Mouse (Mus musculus) small intestine, adult 2 months (tissue): ENCODE data around the gene Sirt7.

Experiments
- CTCF ChIP-seq: fragments of 200-500 bp; IDR thresholded peaks from 2 replicates; pipeline ENCODE4 v1.5.1; 2012; ENCODE audit warnings: low read depth, mild to moderate bottlenecking, control low read depth, inconsistent platforms, low read length, moderate library complexity, mixed read lengths; ENCODE audit not compliant: insufficient replicate concordance, insufficient read length; ENCODE audit errors: extremely low read depth
- POLR2A ChIP-seq: fragments of 200-500 bp; IDR thresholded peaks from 2 replicates; pipeline ENCODE4 v1.6.1; 2012; ENCODE audit warnings: low read depth, mild to moderate bottlenecking, control low read depth, inconsistent platforms, low read length, moderate library complexity

DNA sequence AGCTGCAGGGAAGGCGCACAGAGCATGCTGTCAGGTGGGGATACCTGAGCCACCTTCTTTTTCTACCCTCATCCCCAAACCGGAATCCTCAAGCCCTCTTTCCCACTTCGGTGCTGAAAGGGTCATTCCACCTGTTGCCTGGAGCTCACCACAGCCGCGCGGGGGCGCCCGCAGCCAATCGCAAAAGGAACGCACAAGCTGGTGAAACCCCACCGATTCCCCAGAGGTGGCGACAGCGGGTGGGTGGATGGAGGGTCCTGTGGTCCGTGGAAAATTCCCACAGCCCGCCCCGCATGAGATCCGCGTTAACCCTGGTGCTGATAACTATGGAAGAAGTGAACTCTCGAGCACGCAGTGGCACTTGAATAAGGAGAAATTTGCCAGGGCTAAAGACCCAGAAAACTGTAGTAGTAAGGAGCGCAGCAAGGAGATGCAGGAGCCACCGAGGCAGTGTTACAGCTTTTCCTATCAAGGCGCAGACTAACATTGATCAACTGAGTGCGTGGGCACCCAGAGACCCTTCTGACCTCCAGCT is 33.9 kb upstream of the Sirt7 start:
- peak; percentile 70 for TF ChIP-seq CTCF
- no peak for TF ChIP-seq POLR2A
